Mouse (Mus musculus) thymus, postnatal 10 days (tissue): ENCODE measurements at regions not wholly inside any gene's neighbourhood (a gene's known extent, or its start where the extent isn't known, plus 50 kb on each side); places are given as distances from the start of the nearest gene placed in this dataset.
"Not testable (repeated sequence)": the region's sequence is repeated elsewhere in the genome, so short reads cannot be mapped to it uniquely, and the experiment has no call there.

Experiments
- DNase-seq, 2 experiments: peaks; one replicate each; pipeline ENCODE4 v3.0.0; 2021; ENCODE audit warnings: low spot score in 2 of 2

DNA sequence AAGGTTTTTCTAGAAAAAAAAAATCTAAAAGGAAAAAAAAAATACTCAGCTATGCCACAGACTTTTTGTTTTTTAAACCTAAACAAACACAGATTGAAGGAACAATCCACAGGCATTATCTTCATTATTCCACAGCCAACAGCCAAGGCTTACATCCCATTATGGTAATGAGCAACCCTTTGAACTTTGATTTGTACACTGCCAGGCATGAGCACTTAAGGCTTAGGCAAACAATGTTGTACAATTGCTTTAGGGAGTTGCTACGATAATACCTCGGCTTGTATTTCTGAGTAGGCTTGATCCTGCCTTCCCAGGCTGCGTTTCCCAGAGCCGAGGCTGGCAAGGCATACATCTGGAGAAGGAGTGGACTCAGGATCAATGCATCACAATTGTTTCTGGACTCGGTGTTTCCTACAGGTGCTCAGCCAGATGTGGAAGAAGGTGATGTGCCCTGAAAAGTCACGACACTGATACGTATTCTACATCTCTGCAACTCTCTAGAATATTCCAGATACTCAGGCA lies 409.0 kb upstream of the Igfbp7 start:
- no peak for DNase-seq

DNA sequence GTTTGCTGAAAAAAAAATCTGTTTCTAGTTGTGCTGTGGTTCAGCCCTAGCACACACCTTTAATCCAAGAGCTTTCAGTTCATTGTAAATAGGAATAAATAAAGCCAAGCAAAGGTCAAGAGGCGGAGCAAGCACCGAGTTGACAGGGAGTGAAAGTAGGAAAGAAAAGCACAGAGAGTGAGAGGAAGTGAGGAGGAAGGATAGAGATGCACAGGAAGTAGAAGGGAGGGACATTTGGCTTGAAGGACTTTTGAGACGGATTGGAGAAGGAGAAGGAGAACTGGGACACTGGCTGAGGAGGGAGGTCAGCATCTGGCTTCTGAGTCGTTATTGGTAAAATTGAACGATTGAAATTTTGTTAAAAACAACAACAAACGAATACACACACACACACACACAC lies 402.0 kb upstream of the Igfbp7 start:
- no peak for DNase-seq

DNA sequence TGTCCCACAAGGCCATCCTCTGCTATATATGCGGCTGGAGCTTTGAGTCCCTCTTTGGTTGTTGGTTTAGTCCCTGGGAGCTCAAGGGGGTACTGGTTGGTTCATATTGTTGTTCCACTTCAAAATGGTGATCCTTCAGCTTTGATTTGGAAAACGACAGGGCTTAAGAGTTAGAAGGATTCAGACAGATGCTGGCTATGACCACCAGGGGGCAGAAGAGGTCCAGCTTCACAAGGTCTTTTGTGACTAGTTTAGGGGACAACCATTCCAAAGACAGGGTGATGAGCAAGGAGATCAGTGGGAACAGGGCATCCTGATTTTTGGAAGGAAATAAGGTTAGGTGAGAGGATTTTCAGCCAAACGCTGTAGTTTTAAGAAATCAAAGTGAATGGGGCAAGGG lies 399.9 kb upstream of the Igfbp7 start:
- peak in 1 of 2 experiments; percentile 9 for DNase-seq

DNA sequence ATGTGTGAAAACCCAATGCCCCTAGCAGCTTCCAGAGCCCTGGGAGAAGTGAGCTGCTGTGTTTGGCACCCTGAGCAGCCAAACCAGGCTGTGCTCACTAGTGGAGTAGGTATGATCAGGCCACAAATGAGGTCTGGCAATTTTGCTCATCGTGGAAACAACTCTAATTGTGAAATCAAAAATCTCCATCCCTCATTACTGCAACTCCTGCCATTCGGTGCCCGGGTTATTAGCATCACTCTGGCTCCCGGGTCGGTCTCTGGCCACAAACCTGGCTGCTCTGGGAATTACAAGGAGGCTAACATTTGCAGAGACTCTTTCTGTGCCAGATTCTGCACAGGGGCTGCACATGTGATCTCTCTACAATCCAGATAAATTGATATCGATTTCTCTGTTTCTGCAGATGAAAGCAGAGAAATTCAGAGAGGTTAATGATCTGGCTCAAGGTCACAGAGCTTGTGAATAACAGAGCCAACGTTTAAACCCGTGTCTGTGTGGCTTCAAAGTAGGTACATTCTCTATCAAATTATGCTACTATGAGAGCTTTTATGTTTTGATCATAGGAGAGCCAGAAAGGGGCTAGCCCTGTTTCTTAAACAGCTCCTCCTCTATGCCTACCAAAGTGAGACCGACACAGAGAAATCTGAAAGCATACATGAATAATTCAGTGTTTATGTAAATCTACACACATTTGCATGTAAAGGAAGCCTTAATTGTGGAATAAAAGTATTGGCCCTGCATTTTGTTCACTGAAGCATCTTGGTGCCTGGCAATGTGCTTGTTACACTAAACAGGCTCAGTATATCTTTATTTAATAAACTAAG lies 398.7 kb upstream of the Igfbp7 start:
- DNase-seq: no peak

DNA sequence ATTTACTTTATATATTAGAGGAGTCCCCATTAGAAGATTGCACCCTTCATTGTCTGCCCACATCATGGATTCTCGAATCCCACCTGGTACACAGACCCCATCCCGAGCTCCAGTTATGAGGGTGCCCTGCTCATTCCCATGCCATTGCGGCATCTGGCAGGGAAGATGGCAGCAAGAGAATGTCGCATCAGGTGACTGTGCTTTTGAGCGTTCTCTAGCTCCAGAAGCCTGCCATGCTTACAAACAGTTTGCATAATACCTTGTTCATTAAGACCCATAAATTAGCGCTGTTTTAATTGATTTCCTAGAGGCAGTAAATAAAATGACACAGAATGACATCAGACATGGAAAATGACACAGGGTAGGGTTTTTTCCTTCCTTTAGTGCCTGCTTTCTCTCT lies 398.0 kb upstream of the Igfbp7 start:
- no peak for DNase-seq

DNA sequence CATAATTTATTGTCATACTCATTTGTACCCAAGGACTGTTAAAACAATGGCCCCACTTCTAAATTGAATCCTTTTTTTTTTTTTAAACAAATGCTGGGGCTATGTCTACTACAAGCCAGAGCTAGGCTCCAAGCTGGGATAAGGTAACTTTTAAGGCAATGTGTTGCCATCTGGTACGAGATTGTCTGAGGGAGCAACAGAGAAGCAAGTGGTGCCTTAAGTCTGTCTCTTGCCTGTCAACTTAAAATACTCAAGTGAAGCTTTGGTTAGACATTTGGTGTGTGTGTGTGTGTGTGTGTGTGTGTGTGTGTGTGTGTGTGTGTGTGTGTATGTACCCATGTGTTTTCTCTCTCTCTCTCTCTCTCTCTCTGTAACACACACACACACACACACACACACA lies 397.5 kb upstream of the Igfbp7 start:
- DNase-seq: no peak

DNA sequence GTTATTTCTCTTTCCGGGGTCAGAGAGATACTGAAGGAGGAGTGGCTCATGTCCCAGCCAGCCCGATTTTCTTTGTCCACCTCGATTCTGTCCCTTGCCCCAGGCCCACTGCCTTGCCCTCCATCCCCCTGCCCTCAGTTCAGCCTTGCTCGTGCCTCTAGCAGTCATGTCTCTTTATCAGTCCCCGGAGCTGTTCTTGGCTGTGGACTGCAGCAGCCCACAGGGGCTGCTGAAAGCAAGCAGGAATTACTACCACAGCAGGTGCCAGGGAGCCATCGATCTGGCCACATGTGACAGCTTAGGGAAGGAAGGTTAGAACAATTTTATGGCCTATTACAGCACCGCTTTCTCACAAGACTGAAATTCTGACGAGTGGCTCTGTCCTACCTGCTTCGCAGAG lies 396.3 kb upstream of the Igfbp7 start:
- no peak for DNase-seq

DNA sequence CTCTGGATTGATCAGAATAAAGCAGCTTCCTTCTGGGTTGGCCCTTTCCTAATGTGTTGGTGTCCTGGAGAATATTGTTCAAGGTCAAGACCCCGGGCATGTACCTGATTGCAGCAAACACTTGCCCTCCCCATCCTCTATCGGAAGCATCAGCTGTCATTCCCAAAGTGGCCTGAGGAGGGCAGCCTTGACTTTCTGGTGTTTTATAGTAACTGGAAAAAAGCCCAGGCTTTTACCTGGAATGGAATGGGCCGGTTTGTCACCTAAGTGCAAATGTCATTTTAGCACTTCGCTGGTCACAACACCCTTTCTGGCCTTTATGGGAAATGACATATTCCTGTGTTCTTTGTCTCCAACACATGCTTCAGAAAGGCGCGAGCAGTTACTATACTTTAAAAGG lies 395.7 kb upstream of the Igfbp7 start:
- DNase-seq: no peak

DNA sequence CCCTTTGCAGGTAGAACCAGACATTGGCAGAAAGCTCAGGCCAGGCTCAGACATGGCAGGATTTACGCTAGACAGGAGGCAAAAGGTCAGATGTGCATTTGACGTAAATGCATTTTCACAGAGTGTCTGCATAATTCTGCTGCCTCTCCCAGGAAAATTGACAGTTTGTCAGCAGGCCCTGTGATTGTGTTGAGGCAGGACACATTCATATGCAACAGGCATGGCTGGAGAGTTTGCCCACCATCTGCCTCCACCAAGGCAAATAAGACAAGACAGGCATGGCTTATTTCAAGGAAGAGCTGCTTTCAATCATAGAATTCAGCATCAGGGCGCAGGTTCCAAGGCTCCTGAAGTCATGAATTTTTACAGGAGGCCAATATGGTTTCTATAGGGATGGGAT lies 389.1 kb upstream of the Igfbp7 start:
- no peak for DNase-seq

DNA sequence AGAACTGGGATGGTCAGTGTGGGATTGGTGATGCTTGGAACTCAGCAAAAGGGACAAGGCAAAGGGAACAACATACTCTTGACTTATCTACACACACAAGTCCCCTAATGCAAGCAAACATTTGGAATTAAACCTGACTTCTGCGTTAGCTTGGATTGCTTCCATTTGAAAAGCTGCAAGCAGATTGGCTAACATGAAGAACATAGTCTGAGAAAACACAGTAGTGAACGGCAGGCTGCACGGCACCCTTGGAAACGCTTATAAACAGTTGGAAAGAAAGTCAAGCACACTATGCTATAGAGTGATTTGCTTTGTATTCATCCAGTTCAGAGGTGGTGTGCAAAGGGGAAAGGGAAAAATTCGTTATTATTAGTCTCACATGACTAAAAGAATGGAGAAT lies 387.9 kb upstream of the Igfbp7 start:
- no peak for DNase-seq

DNA sequence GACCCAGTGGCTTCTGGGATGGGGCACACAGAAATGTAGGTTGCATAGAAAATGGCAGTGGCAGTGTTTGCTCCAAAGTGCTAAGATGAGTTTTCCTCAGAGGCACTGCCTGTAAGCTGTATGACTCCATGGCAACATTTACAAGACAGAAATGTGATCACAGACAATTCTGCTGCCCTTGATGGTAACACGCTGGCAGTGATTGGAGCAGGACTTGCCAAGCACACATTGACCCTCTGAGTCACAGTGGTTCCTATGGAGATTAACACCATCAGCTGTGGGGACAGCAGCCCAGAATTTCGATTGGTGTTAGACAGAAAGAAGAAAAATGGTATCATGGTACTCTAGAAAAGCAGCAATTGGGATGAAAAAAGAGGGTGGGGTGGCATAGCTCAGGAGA lies 376.1 kb upstream of the Igfbp7 start:
- no peak for DNase-seq

DNA sequence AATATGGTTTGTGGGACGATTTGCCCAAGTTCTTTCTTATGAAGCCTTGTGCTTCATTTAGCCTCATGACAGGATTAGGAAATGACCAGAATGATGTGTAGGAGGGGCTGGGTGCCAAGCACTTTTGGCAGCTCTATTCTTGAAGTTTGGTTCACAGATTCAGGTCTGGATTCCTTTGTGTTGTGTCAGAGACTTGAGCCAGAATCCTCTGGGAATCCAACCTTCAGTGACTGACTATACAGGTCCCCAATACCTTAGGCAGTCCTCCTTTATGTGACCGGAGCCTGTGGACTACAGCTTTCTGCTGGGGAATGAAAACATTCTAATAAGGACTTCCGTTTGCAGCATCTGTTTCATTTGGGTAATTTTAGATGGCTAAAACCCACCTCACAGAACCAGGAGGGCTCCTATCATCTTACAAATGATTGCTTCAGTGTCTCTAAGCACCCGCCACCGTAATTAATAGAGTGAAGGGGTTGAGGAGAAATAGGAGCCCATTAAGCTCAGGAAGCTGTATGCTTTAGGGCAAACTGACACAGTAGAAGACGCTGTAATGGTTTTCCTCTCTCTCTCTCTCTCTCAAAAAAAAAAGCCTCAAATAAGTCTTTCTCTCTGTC lies 354.7 kb upstream of the Igfbp7 start:
- no peak for DNase-seq

DNA sequence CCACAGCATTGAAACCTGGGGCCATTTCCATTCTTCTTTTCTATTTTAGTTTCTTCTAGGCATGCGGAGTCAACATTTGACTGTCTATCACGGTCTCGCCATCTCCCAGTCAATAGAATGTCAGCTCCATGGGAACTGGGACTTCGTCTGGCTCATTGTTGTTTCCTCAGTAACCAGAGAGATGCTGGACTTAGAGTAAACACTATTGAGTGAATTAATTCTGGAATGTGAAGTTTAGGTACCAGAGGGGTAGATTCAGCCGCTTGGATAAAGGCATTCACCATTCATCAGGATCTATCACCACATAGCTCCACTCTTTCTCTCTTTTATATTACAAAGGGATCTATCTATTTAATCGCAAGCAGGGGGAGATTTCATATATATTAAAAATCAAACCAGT lies 354.2 kb upstream of the Igfbp7 start:
- no peak for DNase-seq

DNA sequence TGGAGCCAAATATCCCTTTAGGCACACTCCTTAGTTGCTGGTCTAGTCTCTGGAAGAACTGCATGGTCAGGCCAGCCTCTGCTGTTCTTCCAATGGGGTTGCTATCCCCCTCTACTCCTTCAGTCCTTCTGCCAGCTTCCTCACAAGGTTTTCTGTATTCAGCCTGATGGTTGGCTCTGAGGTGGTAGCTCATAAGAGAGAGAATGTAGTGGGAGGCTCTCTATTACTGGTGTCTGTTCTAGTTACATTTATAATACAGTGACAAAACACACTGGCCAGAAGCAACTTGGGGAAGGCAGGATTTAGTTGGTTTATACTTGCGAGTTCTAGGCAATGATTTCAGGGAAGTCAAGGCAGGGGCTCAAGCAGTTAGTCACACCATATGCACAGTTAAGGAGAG lies 341.1 kb upstream of the Igfbp7 start:
- DNase-seq: no peak

DNA sequence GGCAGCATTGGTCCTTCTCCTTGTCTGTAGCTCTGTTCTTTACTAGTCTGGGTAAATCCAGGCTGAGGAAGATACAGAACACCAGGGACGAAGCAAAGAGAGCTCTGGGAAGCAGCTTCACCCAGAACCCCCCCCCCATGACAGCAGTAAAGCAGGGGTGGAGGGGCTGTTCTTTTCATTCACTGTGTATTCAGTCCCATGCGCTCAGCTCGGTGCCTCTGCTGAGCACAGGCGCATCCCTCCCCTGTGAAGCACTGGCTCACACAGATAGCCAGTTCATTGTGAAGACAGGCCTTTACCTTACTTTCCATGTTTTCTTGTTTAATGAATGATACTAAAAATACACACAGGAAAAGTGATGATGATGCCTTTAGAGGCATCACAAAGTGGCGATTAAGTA lies 338.8 kb upstream of the Igfbp7 start:
- no peak for DNase-seq

DNA sequence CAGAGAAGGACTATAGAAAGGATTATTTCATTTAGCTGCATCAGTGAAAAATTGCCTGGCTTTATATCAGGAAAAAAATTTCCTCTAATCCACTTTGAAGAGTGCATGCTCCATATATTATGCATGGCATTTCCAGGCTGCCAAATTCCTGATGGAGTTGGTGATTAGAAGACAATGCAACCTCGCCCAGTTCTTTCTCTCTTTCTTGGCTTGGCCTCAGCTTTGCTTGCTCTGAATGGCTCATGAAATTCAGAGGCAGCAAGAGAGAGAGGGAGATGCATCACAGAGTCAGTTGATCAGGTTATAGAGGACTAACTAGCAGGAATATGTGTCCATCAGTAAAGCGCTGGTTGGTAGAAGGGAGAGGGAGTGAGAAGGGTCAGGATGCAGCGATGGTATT lies 335.6 kb upstream of the Igfbp7 start:
- DNase-seq: no peak

DNA sequence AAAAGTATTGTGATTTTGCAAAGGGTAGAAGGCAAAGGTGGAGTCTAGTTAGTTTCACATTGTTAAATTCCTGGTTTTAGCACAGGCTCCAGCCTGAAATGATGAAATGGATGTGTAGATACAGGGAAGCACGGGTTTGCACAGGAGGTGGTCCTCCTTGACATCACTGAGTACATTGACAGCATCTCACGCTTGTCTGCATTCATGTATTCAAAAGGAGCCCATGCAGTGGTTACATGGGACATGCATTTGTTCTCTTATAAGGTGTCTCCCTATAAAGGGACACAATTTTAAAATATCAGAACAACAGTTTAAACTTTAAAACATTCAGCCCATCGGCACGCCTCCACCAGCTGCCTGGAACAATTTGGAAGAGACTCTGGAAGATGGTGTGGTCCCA lies 322.4 kb upstream of the Igfbp7 start:
- not testable (repeated sequence) for DNase-seq

DNA sequence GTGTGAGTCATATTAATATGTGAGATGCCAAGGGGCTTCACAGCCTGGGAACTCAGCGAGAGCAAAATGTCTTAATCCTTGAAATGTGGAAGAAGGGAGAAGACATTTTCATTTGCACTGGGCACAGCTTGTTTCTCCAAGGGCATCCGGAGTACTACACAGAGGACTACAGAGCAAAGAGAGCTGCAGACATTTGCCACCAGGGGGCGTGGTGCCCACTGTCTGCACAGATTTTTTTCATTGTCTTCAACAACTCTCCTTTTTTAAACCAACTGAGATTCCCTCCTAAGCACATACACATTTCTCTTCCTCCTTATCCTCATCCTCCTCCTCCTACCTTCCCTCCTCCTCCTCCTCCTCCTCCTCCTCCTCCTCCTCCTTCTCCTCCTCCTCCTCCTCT lies 273.8 kb upstream of the Igfbp7 start:
- DNase-seq: no peak

DNA sequence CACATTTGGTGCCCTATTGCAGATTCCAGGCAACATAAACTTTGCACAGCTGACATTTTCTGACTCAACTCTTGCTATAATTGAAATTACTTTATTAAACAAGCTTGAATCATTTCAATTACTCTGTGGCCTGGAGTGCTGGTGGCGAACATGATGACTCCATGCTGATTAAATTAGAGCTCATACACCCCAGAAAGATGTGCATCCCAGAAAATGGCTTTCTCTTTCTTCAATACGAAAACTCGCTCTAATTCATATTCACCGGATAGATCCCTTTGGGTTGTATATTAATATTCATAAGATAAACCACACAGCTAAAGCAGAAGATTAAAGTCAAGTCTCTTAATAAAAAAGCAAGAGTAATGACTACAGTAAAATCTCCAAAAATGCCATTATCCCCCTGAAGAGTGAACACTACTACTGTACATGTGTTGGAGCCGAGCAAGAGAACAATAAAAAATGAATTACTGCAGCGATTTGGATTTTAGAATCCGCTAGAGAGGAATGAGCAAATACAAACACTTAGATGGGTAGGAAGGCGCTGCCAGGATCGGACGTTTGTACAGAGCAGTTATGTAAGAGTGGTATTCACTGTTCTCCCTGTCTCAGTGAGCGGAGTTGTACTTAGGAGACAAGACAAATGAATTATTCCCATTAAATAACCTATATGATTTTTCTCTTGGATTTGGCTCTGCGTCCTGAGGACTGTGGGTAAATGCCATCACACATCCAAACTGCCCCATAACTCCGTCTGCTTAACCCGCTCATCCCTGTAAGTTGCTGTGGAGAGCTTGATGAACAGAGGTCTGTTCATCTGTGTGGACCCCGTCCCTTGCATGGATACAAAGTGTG lies 264.5 kb upstream of the Igfbp7 start:
- DNase-seq: no peak

DNA sequence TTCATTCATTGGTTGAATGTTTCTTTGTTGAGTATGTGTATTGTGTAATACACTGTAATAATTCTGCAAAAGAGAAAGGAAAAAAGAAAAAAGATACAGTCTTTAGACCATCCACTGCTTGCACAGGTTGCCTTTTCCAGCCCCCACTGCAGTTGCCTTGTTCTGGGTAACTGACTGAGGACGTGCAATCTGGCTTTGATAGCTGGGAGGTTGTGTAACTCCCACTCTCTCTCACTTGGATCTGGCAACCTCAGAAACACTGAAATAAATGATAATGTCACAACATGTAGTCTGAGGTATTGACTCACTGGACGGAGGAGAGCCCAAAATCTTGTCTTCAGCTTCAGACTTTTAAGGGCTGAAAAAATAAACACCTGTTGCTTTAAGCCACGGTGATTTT lies 255.3 kb upstream of the Igfbp7 start:
- DNase-seq: no peak

DNA sequence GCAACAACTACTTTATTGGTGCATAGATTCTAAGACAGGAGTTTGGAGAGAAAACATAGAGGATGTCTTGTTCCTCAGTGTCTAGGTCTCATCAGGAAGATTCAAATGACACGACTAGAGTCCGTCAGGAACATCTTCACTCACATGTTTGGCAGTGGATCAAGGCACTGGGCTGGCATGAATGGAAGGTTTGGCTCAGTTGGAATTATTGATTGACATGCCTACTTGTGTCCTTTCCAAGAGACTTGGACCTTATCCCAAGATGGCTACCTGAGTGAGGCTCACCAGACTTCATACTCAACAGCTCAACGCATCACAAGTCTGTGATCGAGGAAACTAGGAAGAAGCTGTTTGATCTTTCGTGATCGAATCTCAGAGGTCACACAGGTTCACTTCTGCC lies 251.2 kb upstream of the Igfbp7 start:
- DNase-seq: no peak

DNA sequence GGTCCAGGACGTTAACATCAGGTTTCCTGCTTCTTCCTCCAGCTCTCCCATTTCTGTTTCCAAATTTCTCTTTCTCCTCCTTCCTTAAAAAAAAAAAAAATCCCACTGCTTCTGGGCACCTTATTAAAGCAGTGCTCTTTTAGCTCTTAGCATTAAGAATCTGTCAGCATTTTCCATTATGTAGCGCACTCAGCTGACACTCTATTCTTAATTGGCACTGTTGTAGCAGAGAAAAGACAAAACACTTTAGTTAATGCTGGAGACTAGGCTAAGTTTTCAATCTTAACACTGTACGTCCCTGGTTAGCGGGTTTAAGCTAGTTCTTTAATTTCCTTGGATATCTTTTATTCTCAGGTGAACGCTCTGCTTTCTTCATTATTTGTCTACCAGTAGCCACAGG lies 236.8 kb upstream of the Igfbp7 start:
- no peak for DNase-seq

DNA sequence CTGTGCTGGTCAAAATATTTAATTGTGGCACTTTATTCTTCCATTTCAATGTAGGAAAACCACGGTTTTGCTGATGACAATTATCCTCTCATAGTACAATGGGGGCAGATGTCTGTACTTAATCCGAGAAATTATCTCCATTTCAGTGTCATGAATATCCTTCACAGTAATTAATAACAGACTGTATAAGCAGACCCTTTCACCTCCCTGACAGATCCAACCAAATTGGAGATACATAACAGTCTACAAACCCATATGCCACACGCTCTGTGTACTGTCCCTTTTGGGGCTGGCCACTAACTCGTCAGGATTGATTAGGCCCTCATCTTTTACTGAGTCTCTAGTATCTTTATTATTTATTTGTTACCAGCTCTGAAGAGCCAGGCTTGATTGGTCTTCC lies 212.6 kb upstream of the Igfbp7 start:
- DNase-seq: no peak
